Mouse (Mus musculus) CH12.LX (cell line): Measurements from ENCODE around the gene Casz1. TPM values are rescaled to one million over a fixed set of nuclear protein-coding genes. Genes with fewer than 3 reads are reported as not detected.

Source experiments
- DNase-seq: peaks from one replicate; pipeline ENCODE4 v3.0.0-alpha.2; 2013; ENCODE audit errors: extremely low read depth
- H3K27ac ChIP-seq: 2 replicates; pipeline ENCODE4 v1.5.1; 2012; ENCODE audit warnings: low read depth, mild to moderate bottlenecking, control low read depth, moderate library complexity; ENCODE audit not compliant: insufficient read depth
- H3K27me3 ChIP-seq: replicated peaks from 2 replicates; pipeline ENCODE3; 2012; ENCODE audit warnings: inconsistent platforms
- H3K36me3 ChIP-seq, 2 experiments: replicated peaks in 1 of 2; 2 replicates each; pipeline versions ENCODE3 to v1.6.1; 2012; ENCODE audit warnings: inconsistent platforms in 1 of 2, low read length in 1 of 2, mild to moderate bottlenecking in 1 of 2, mixed read lengths in 1 of 2, moderate library complexity in 1 of 2; ENCODE audit not compliant: control insufficient read depth in 1 of 2, insufficient read depth in 1 of 2
- H3K4me1 ChIP-seq, 2 experiments: 2 replicates each; pipeline ENCODE4 v1.6.1; 2012; ENCODE audit warnings: inconsistent platforms in 1 of 2, moderate library complexity in 1 of 2; ENCODE audit not compliant: insufficient read depth in 2 of 2, control insufficient read depth in 1 of 2
- H3K4me2 ChIP-seq: 2 replicates; pipeline ENCODE4 v1.6.1; 2012; ENCODE audit warnings: low read depth, mild to moderate bottlenecking, control low read depth; ENCODE audit not compliant: poor library complexity, insufficient read depth, severe bottlenecking
- H3K4me3 ChIP-seq, 3 experiments: fragments of 150-350 bp in 1 of 3; sonication (generic) in 1 of 3; replicated peaks in 1 of 3; 2 replicates each; pipeline versions ENCODE3 to v1.5.1; 2011 to 2012; ENCODE audit warnings: low read depth in 2 of 3, low read length in 2 of 3, mild to moderate bottlenecking in 2 of 3, moderate library complexity in 2 of 3, control low read depth in 1 of 3, improper control_type of control experiment in 1 of 3, inconsistent platforms in 1 of 3, mixed read lengths in 1 of 3; ENCODE audit not compliant: poor library complexity in 1 of 3
- H3K79me2 ChIP-seq: replicated peaks from 2 replicates; pipeline ENCODE4 v1.6.1; 2012; ENCODE audit warnings: mild to moderate bottlenecking, moderate library complexity; ENCODE audit not compliant: control insufficient read depth, poor library complexity, insufficient read depth, severe bottlenecking; ENCODE audit errors: extremely low read depth
- H3K9ac ChIP-seq: 2 replicates; pipeline ENCODE4 v1.6.1; 2012; ENCODE audit warnings: low read depth, mild to moderate bottlenecking, control low read depth, moderate library complexity; ENCODE audit not compliant: insufficient read depth
- H3K9me3 ChIP-seq: replicated peaks from 2 replicates; pipeline ENCODE3; 2012; ENCODE audit warnings: low read length, inconsistent platforms, mixed read lengths
- E2F4 ChIP-seq: IDR thresholded peaks from 2 replicates; pipeline ENCODE4 v1.6.1; 2011; ENCODE audit warnings: low read depth, low read length, improper control_type of control experiment; ENCODE audit not compliant: insufficient replicate concordance
- ELF1 ChIP-seq: IDR thresholded peaks from 2 replicates; pipeline ENCODE4 v1.6.1; 2014; ENCODE audit warnings: low read depth, mild to moderate bottlenecking, inconsistent platforms, low read length, improper control_type of control experiment
- JUND ChIP-seq: conservative IDR thresholded peaks from 2 replicates; pipeline ENCODE4 v1.6.1; 2011; ENCODE audit warnings: low read depth, low read length, improper control_type of control experiment
- KAT2A ChIP-seq: IDR thresholded peaks from 2 replicates; pipeline ENCODE4 v1.6.1; 2012; ENCODE audit warnings: low read length, improper control_type of control experiment, inconsistent platforms; ENCODE audit not compliant: insufficient replicate concordance
- MAFK ChIP-seq: IDR thresholded peaks from 2 replicates; pipeline ENCODE4 v1.6.1; 2011; ENCODE audit warnings: low read length, improper control_type of control experiment; ENCODE audit not compliant: insufficient replicate concordance
- MEF2A ChIP-seq: IDR thresholded peaks from 2 replicates; pipeline ENCODE4 v1.6.1; 2014; ENCODE audit warnings: low read depth, mild to moderate bottlenecking, inconsistent platforms, low read length, improper control_type of control experiment, borderline replicate concordance
- NELFE ChIP-seq: IDR thresholded peaks from 2 replicates; pipeline ENCODE4 v1.6.1; 2011; ENCODE audit warnings: low read depth, low read length, improper control_type of control experiment
- NRF1 ChIP-seq: IDR thresholded peaks from 2 replicates; pipeline ENCODE4 v1.6.1; 2014; ENCODE audit warnings: low read depth, mild to moderate bottlenecking, inconsistent platforms, low read length, improper control_type of control experiment, moderate library complexity
- POLR2A ChIP-seq: IDR thresholded peaks from 2 replicates; pipeline ENCODE4 v1.6.1; 2011; ENCODE audit warnings: low read depth, mild to moderate bottlenecking, improper control_type of control experiment, low read length
- POLR2AphosphoS2 ChIP-seq: IDR thresholded peaks from 2 replicates; pipeline ENCODE4 v1.6.1; 2011; ENCODE audit warnings: low read depth, low read length, improper control_type of control experiment
- RAD21 ChIP-seq: IDR thresholded peaks from 2 replicates; pipeline ENCODE4 v1.6.1; 2011; ENCODE audit warnings: low read depth, mild to moderate bottlenecking, low read length, improper control_type of control experiment, moderate library complexity
- RCOR1 ChIP-seq: conservative IDR thresholded peaks from 2 replicates; pipeline ENCODE4 v1.6.1; 2012; ENCODE audit warnings: low read depth, mild to moderate bottlenecking, inconsistent platforms, low read length, improper control_type of control experiment
- SIN3A ChIP-seq: IDR thresholded peaks from 2 replicates; pipeline ENCODE4 v1.6.1; 2012; ENCODE audit warnings: low read length, improper control_type of control experiment, inconsistent platforms
- SMC3 ChIP-seq: IDR thresholded peaks from 2 replicates; pipeline ENCODE4 v1.6.1; 2011; ENCODE audit warnings: low read depth, low read length, improper control_type of control experiment
- USF1 ChIP-seq: IDR thresholded peaks from 2 replicates; pipeline ENCODE4 v1.6.1; 2014; ENCODE audit warnings: low read depth, mild to moderate bottlenecking, inconsistent platforms, low read length, improper control_type of control experiment
- ZC3H11A ChIP-seq: IDR thresholded peaks from 2 replicates; pipeline ENCODE4 v1.6.1; 2012; ENCODE audit warnings: low read depth, mild to moderate bottlenecking, inconsistent platforms, low read length, improper control_type of control experiment
- ZMIZ1 ChIP-seq: IDR thresholded peaks from 2 replicates; pipeline ENCODE4 v1.6.1; 2012; ENCODE audit warnings: low read depth, mild to moderate bottlenecking, inconsistent platforms, low read length, improper control_type of control experiment
- ZNF384 ChIP-seq: IDR thresholded peaks from 2 replicates; pipeline ENCODE4 v1.6.1; 2012; ENCODE audit warnings: low read depth, low read length, improper control_type of control experiment, inconsistent platforms
- dilution Hi-C: fragments of 300-500 bp; cut with MboI; formaldehyde crosslinking; loops from 2 replicates; pipeline ENCODE4 v1.14.3; 2020; ENCODE audit warnings: low sequenced_read_pairs; ENCODE audit not compliant: extremely low pct_unique_long_range_greater_than_20kb, extremely low pct_ligation_motif_present
- in situ Hi-C: fragments of 300-500 bp; cut with MboI; formaldehyde crosslinking; loops from 3 replicates; pipeline ENCODE4 v1.14.3; 2019; ENCODE audit warnings: low sequenced_read_pairs, low pct_ligation_motif_present, low pct_unique_long_range_greater_than_20kb, mixed read lengths
- polyA plus RNA-seq: library from polyadenylated mRNA; unstranded; fragments of >175 nt; gene quantifications from 2 replicates; pipeline ENCODE4 v1.2.1, GENCODE M21; 2012; ENCODE audit warnings: low read depth; ENCODE audit not compliant: insufficient read length
- total RNA-seq, 2 experiments: library from RNA; depleted of rRNA; stranded (reverse); fragments of 300-350 nt in 1 of 2; fragments of >200 nt in 1 of 2; gene quantifications; 2 replicates each; pipeline ENCODE4 v1.2.3; 2012 to 2014

The Casz1 gene
- total and polyA plus RNA-seq, 3 experiments, result 0.12 to 0.36 (median 0.17) TPM

DNA sequence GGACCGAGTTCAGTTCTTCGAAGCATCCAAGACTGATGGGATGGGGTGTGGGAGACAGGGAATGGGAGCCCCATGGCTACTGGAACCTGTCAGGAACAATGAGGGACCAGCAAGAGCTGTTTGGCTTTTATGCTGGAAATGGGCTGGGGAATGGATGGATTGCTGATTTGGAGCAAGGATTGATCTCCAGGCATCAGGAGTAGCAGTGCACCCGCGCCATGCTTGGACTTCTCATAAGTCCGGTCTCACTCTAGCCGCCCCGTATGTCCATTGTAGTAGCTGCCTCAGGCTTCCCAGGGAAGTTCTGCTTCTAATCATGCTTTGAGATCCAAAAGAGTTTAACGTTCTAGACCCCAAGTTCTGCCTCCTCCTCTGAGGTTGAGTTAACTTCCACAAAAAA lies 86.2 kb downstream of the Casz1 start:
- Histone ChIP-seq H3K4me2 (no peak overlapping the region), H3K27me3 (peaks cover 90% of the 10 kb centered on the region), H3K36me3 (no peaks in the 10 kb centered on the region), H3K27ac (no peak overlapping the region), H3K4me3 (no peak overlapping the region), H3K9ac (no peak overlapping the region), H3K9me3 (no peaks in the 10 kb centered on the region), H3K4me1 (no peaks in the 10 kb centered on the region), H3K79me2 (no peaks in the 10 kb centered on the region)
- DNase-seq, result no peak
- dilution Hi-C loops (no loop called here), in situ Hi-C loops (no loop called here)
- TF ChIP-seq KAT2A (no peak), RAD21 (no peak), JUND (no peak), E2F4 (no peak), ZMIZ1 (no peak), NELFE (no peak), ELF1 (no peak), POLR2A (no peak), MEF2A (no peak), ZNF384 (no peak), USF1 (no peak), SIN3A (no peak), ZC3H11A (no peak), SMC3 (no peak), RCOR1 (no peak), NRF1 (no peak)
- TF ChIP-seq, all 38 proteins: peak for 0

DNA sequence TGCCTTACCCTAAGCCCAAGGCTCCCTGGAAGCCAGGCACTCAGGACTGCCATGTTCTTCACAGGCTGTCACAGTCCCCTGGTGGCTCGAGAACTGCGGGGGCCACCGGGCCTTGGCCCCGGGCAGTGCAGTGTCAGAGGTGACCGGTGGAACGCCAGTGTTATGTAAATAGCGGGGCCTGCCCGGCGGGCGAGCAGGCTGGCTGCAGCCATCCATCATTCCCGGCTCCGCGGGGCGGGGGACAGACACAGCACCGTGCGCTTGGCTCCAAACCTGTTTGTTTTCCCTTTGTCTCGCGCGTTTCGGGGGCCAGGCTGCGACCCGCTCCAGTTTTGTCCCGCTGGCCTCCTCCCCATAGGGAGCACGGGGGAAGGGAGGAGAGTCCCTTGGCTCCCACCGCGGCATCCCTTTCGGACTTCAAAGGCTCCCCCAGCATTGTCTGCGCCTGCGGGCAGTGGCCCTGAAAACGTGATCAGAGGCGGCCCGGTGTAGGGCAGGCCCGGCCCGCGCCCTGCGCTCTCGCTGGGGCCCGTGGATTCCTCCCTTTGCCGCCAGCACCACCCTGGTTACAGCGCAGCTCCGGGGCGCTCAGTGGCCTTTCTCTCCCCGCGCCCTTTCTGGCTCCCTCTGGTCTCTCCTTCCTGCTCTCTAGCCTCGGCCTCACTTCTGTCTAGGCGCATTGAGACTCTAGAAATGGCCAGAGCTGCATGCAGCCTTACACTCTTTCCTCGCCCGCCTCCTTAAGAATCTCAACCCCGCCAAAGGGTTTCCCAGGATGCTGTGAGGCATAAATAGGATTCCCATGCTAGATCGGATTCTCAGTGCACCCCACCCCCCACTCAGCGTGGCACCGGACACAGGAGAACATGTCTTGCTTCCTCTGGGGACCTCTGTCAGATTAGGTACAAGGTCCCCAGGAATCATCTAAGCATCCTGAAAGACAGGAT lies 86.9 kb downstream of the Casz1 start:
- H3K79me2 ChIP-seq, result no peaks in the 10 kb centered on the region
- H3K4me3 ChIP-seq, result no peak overlapping the region
- DNase-seq, result no peak
- H3K27me3 ChIP-seq, result peaks cover 89% of the 10 kb centered on the region
- no peak for TF ChIP-seq POLR2AphosphoS2
- TF ChIP-seq ZNF384, result no peak
- TF ChIP-seq MAFK, result no peak
- TF ChIP-seq, all 38 proteins: peak for 0
- Histone ChIP-seq H3K9ac (no peak overlapping the region), H3K4me2 (no peak overlapping the region), H3K9me3 (no peaks in the 10 kb centered on the region), H3K36me3 (no peaks in the 10 kb centered on the region), H3K4me1 (no peaks in the 10 kb centered on the region), H3K27ac (no peak overlapping the region)
- dilution Hi-C loops (no loop called here), in situ Hi-C loops (no loop called here)
